Mouse (Mus musculus): ENCODE results near the gene Dvl1.

DNA sequence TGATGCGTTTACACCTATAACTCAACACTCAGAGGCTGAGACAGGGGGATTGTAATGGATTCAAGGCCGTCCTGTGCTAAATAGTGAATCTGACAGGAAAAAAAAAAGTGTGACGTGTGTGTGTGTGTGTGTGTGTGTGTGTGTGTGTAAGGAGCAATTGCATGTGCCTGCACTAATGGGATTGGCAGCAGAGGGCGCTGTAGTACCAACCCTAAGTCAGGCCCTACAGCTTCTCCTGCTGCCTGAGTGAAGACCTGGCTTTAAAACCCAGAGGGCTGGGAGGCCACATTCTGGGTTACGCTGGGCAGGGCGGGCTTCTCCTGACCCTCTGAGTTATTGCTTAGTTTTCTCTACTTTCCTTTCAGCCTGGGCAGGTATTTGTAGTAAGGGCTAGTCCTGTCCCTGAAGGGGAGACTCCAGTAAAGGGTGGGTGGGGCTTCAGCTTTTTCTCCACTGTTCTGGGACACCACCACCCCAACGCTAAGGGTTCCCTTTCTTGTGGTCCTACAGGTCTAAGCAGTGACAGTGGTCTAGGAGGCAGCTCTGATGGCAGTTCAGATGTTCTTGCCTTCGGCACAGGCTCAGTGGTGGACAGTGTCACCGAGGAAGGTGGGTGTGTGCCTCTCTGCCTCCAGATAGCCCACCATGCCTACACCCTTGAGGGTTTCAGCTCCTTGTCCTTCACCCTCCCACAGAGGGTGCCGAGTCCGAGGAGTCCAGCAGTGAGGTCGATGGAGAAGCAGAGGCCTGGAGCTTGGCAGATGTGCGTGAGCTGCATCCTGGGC is 57.3 kb downstream of the Dvl1 start:
- no peak for TF ChIP-seq CTCF (IDR thresholded peaks at IDR 0.05; ENCODE audit: low read depth)
- TF ChIP-seq EP300 (IDR thresholded peaks at IDR 0.05; ENCODE audit: low read depth): no peak
